In the genomic region with DNA sequence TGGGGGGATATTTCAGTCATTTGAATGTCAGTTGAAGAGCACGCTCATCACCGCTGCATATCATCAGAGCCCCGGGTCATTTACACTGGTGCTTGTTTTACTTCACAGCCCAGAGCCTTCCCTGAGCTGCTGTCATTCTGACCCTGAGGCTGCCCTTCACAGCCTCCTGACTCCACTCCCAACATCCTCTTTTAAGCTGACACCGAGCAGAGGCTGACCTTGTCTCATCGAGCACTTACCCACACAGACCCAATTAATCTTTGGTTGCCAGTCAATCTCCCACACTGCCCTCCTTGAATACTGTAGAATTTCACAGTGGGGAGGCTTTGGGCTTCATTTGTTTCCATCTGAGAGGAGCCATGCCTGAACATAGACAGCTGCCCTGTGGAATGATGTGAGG, we compare ENCODE assay signal across 12 mouse cellular contexts.
"Had no signal": no experiment of that assay in that cellular context is flagged by ENCODE, and none has a peak within 500 bp of the region (broad histone marks: within the 10 kb centered on the region; RNA-seq: fewer than 3 reads in every experiment).

No protein-coding gene starts in this region.

- H3K36me3 ChIP-seq: limb, embryonic 13.5 days; midbrain, embryonic 12.5 days; neural tube, embryonic 15.5 days had no signal

- H3K9me3 ChIP-seq: limb, embryonic 13.5 days; midbrain, embryonic 12.5 days; neural tube, embryonic 15.5 days had no signal

- H3K27me3 ChIP-seq: limb, embryonic 13.5 days; midbrain, embryonic 12.5 days; neural tube, embryonic 15.5 days had no signal

- H3K4me3 ChIP-seq: layer of hippocampus, adult 2 months; limb, embryonic 13.5 days; midbrain, embryonic 12.5 days; myocyte; neural tube, embryonic 15.5 days had no signal

- DNase-seq: kidney, adult 8-10 months; left cerebral cortex, postnatal 4 days; lung, adult 18-20 months; right cerebral cortex, adult 18-20 months; right cerebral cortex, postnatal 25 days; thymus, postnatal 36 days had no signal

- H3K4me1 ChIP-seq: limb, embryonic 13.5 days; midbrain, embryonic 12.5 days; neural tube, embryonic 15.5 days had no signal

- H3K27ac ChIP-seq: layer of hippocampus, adult 2 months; limb, embryonic 13.5 days; liver, embryonic 14.5 days; midbrain, embryonic 12.5 days; neural tube, embryonic 15.5 days had no signal

- H3K4me2 ChIP-seq: limb, embryonic 13.5 days; midbrain, embryonic 12.5 days; neural tube, embryonic 15.5 days had no signal

- H3K9ac ChIP-seq: limb, embryonic 13.5 days; liver, embryonic 14.5 days; midbrain, embryonic 12.5 days; neural tube, embryonic 15.5 days had no signal
